Mouse (Mus musculus) liver (tissue): ENCODE data around the gene Bpifb5.
"Not testable (repeated sequence)": the region's sequence is repeated elsewhere in the genome, so short reads cannot be mapped to it uniquely, and the experiment has no call there.

Source experiments
- DNase-seq: peaks from one replicate; pipeline ENCODE4 v3.0.0-alpha.2; 2020; ENCODE audit warnings: mixed read lengths

Bpifb5 gene

DNA sequence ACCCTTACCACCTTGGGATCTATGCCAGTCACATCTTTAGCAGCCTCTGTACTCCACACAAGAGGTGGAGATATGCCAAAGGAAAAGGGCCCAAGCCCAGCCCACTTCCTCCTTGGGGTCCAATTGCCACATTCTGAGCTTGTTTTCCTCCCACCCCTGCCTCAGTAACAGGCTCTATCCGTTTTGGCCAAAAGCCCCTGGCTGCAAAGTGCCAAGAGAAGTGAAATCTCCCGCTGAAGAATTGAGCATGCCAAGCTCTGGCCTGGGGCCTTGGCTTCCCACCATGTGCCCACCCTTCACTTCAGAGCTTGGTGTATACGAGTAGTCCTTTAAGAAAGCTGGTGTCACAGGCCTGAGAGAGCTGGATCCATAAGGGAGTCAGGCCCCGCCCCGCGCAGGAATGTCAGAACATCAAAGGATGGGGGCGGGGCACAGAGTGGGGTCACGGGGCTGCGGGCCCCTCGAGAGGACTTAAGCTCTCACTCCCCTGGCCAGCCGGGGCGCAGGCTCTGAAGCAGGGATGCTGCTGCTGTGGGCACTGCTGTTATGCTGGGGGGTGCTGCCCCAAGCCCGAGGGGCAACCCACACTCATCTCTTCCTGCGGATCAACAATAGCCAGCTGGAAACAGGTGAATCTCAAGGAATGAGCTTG, at the start of gene Bpifb5:
Gene Bpifb5, plus strand, starts transcription at position 478 of the 652 bp plus-strand sequence.
- DNase-seq = peak; percentile 11

DNA sequence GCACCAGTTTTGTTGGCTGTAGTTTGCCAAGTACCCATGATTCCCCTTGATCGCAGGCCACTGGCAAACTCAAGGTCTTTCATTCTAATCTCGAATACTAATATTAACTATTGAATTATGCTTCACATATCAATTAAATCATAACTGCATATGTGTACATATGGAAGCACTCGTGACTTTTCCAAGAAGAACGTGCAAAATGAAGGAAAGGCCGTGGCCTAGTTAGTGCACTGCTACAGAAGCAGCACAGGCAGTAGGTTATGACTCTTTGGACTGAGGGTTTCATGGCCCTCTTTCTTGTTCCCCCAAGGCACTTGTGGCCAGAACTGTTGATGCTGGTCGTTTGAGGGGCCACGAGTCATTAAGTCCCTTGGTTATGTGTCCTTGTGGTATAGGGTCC, 41.6 kb upstream of the Bpifb5 start:
- DNase-seq = not testable (repeated sequence)

- DNase-seq = not testable (repeated sequence)
These were observed 40.5 kb upstream of the Bpifb5 start for GRCm38 (mm10) chr2:154183061-154183460.

DNA sequence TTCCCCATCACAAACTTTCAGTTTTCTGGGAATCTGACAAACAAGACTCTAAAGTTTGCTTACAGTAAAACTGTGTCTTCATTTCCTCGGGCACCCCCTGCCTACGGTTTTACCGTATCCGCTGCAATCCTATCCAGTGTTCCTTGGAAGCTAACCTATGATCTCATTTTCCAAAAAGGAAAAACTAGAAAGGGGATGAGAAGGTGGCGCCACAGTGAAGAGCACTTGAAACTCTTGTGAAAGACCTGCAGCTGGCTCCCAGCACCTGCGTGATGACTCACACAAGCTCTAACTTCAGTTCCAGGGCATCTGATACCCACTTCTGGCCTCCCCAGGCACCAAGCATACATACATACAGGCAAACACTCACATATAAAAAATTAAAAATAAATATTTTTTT, 38.2 kb upstream of the Bpifb5 start:
- no peak for DNase-seq

DNA sequence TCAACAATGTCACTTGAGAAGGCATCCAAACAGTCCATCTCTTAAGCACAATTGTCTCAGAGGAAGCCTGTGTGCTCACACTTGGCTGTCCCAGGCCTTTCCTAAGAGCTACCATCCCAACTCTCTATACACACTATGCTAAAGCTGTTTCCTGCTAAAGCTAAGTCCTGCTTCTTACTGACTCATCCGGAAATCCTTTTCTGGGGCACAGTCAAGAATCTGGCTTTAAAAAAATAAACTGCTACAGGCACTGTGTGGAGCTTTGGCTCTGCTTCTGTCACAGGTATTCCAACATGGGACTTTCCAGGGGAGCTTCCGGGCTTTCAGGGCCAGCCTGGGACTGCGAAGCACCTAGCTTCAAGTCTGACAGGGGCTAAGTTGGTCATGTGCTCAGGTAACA, 37.8 kb upstream of the Bpifb5 start:
- no peak for DNase-seq

- no peak for DNase-seq
These were observed 36.1 kb upstream of the Bpifb5 start for GRCm38 (mm10) chr2:154187468-154187867.

GRCm38 (mm10) chr2:154189877-154190434, 33.6 kb upstream of the Bpifb5 start:
- DNase-seq = no peak

DNA sequence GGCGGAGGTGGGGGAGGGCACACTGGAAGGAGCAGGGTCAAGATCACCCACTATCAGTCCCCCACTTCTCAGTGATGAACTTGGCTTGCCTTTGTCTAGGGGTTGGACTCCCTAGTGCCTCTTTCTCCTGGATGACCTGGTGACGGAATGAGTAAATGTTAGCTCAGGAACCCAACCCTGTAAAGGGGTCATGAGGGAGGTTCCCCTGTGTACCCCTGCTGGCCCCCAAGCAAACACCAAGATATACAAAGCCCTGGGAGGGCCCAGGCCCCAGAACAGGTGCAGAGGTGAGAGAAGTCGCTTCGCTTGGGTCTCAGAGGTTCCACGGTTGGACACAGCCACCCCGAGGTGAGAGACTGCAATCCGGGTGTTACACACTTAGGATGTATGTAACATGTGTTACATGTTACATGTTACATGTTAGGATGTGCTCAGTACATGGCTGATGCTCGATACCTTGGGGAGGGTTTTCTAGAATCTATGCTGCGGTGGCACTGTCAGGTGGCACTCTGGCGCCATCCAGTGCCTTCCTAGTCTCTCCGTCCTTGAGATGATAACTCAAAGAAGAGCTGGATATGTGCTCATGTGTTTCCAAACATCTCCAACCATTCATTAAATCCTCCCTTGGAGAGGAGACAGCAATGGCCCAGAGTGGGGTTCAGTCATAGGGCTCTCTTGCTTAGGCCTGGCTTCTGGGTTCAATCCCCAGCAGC, 32.8 kb upstream of the Bpifb5 start, which contains the start of gene Bpifb1:
Gene Bpifb1, plus strand, starts transcription at position 273 of the 713 bp plus-strand sequence.
- no peak for DNase-seq

GRCm38 (mm10) chr2:154192141-154192540, 31.4 kb upstream of the Bpifb5 start:
- no peak for DNase-seq

DNA sequence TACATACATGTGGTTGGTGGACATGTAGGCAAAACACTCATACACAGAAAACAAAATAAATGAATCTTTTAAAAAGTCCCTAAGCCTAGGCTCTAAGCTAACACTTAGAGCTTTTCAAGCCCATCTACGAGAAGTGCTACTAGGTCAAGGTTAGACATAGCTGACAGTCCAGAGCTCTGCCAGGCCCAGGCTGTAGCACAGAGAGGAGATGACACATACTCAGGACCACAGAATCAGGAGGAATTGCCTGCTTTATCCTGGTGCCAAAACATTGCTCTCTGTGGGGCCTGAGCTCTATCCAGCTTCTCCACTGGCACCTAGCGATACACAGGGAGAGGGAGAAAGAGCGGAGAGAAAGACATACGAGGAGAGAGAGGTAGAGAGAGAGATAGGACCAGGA, 30.5 kb upstream of the Bpifb5 start:
- DNase-seq = no peak

DNA sequence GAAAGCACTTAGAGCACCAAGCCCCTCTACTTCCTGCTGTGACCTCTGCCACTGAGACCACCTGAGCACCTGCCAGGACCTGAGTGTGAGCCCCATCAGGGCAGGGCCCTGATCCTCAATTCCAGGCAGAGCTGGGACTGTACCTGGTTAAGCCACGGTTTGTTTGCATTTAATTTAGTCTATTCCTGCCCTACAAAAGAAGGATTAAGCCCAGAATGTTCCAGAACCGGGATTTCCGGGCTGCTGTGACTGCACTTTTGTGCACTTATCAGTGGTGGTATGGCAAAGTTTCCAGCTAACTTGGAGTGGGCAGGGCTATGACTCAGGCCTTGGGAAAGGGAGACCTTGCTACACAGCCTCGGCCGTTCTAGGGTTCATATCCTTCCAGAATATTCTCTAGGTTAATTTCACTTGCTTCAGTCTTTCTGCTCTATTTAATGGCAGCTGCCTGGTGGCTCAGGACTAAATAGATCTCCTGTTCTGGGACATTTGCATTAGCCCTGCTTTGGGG, 29.5 kb upstream of the Bpifb5 start:
- no peak for DNase-seq

DNA sequence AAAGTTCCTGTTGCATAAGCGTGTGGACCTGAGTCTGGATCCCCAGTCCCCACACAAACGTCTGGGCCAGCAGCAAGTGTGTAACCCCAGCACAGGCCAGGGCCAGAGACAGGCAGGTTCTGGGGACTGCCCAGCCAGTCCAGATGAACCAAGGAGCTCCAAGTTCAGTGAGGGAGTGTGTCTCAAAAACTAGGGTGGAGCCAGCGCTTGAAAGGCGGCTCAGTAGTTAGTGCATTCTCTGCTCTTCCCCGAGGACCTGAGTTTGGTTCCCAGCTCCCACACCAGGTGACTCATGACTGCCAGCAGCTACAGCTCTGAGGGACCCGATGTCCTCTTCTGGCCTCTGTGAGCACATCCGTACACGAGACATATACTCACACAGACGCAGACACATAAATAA, 26.5 kb upstream of the Bpifb5 start:
- no peak for DNase-seq

DNA sequence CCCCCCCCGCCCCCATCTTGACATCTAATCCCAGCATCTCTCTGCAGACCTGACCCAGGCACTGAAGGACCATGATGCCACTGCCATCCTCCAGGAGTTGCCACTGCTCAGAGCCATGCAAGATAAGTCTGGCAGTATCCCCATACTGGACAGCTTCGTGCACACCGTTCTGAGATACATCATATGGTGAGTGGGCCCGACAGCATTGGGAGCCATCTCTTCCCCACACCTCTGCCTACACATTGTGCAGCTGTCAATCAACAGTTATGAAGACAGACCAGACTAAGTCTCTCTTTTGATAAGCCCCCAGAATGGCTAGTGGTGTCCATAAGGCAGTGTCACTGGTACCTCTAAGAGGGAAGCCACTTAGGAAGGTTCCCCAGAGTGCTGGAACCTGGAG, 18.9 kb upstream of the Bpifb5 start:
- no peak for DNase-seq

DNA sequence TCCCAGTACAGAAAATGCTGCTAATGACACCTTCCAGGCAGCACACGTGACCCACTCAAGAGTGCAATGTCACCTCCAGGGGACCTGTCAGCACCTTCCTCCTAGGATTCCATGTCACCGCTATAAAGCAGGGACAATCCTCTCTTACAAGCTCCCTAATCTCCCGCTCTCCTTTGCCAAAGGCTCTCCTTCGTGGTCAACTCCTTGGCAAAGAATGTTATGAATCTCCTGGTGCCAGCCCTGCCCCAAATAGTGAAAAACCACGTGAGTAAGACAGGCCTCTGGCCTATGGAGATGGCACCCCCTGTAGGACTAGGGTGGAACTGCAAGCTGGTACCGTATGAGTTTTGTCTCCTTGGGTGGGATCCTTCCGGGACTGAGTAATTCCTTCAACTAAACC, 16.6 kb upstream of the Bpifb5 start:
- peak; percentile 19 for DNase-seq

- no peak for DNase-seq
These were observed 14.4 kb upstream of the Bpifb5 start for GRCm38 (mm10) chr2:154209112-154209511.

DNA sequence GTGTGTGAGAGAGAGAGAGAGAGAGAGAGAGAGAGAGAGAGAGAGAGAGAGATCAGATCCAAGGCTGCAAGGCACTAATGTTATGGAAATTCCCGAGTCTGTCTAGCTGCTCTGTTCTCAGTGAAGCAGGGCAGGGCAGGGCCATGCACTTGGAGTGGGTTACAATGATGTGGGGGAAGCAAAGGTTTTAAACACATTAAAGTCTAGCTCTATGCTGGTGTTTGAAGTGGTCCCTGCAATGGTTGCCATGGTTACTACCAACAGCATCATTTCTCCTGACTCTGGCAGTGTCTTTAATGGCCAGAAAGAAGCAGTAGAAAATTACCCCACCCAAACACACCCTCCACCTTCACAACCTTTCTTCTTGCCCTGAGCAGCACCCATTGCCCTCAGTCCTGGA, 12.4 kb upstream of the Bpifb5 start:
- DNase-seq = no peak

DNA sequence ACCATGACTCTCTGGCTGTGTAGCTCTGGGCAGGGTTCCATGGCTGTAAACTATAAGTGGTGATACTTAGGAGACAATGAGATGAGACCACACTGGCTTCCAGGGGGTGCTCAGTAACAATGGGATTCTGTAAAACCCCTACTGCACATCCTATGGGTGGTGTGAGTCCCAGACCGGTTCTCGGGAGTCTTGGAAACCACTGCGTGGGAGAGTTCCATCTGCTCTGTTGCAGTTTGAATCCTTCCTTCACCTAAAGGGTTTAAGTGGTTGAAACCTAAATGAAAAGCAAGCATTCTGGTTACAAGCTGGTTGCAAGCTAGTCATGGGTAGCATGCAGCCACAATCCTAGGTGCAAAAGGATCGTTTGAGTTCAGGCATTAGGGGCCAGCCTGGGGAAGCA, 11.7 kb upstream of the Bpifb5 start:
- DNase-seq = no peak

DNA sequence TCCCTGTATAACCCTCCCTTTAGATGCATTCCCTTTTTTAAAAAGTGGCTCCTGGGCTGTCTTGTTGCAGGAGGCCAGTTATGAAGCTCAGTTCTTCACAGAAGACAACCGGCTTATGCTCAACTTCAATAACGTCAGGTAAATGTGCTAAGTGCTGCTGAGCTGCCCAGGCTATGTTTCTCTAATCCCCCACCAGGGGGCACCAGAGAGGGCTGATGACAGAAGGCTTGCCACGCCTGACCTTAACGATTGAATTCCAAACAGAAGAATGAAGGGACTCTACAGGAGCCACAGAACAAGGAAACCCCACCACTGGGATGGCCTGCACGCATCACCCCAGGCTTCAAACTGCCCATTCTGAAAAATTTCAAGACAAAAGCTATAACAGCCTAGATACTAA, 8.4 kb upstream of the Bpifb5 start:
- DNase-seq = peak; percentile 75

- DNase-seq = no peak
These were observed 3.6 kb upstream of the Bpifb5 start for GRCm38 (mm10) chr2:154219950-154220349.

GRCm38 (mm10) chr2:154223917-154224273, 353 bp downstream of the Bpifb5 start:
- DNase-seq = no peak

DNA sequence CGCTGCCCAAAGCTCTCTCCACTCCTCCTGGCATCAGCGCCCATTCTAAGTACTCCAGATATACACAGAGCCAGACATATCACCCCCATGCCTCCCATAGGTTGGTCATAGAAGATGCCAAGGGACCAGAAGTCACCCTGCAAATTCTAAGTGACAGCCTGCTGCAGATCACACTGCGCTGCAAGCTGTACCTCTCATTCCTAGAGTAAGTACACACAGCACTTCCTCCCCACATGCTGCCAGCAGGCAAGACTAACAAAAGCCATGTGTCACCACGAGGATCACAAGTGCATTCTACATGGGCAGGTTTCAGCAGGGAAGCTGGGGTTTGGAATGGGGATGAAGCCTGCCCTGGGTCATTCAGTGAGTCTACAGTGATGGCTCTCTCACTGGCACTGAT, 3.4 kb downstream of the Bpifb5 start:
- no peak for DNase-seq

- no peak for DNase-seq
These were observed 4.3 kb downstream of the Bpifb5 start for GRCm38 (mm10) chr2:154227830-154228229.

- DNase-seq = no peak
These were observed 9.9 kb downstream of the Bpifb5 start for GRCm38 (mm10) chr2:154233426-154233825.

DNA sequence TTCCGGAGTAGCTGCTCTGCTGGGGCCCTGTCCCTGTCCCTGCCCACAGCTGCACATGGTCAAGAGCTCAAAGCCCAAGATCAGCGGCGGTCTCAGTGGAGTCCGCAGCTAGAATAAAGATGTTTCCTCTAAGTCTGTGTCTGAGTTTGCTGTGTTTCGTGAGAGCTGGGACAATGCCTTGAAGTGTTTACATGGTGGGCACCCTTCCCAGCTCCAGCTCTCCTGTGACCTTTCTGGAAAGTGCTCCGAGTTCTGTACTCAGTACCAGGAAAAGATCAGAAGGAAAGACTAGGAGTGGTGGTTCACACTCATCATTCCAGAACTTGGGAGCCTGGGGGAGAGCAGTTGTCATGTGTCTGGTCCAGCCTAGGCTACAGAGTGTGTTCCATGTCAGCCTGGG, 17.2 kb downstream of the Bpifb5 start:
- no peak for DNase-seq
